Mouse (Mus musculus) mammary gland, adult 2 months (tissue): Measurements from ENCODE around the gene Dennd4c. TPM values are rescaled to one million over a fixed set of nuclear protein-coding genes. Genes with fewer than 3 reads are reported as not detected.

ENCODE experiments used
- polyA plus RNA-seq: library from polyadenylated mRNA; depleted of rRNA; stranded (reverse); fragments of >200 nt; gene quantifications from 2 replicates; pipeline ENCODE4 v1.2.3, GENCODE M21; 2012; ENCODE audit warnings: low replicate concordance; rRNA removed

The Dennd4c gene
- 3.9 and 7.7 TPM in 2 replicates for polyA plus RNA-seq

DNA sequence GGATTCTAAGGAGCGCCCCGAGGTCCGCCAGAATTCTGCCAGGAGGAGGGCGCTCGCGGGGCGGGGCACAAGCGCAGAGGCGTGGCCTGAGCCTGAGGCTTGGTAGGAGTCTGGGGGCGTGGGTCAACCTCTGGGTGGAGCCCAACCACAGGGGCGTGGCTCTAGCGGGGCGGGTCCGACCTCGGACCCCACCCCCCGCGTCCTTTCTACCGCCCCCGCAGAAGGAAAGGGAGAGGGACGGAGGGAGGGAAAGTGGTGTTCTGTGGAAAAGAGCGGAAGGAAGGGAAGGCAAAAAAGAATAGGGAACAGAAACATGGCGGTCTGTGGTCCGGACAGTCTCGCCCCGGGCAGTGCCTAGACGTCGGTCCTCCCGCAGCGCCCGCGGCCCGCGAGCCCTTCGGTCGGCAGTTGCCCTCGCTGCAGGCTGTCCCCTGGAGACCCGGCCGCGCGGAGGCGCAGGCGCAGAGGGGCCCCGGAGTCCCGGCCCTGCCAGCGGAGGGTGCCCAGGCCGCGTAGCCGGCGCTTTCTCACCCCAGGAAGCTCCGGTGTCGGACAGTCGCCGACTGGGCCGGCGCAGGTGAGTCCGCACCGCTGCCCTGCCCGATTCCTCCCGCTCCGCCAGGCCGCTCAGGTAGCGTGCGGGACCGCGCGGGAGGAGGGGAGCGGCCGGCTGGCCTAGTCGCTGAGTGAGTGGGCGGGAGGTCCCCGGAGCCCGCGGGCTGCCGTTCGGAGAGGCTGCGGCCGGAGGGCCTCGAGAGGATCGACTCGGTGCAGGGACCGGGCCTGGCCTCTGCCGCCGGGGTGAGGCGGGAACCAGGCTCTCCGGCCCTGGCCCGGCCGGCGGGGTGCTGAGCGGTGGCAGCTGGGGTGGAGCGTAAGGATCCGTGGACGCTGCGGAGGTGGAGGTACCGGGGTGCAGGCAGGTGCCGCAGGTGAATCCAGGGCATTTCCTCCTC, at the start of gene Dennd4c:
Gene Dennd4c (plus strand): TSS at position 220 of the 956 bp plus-strand sequence.

DNA sequence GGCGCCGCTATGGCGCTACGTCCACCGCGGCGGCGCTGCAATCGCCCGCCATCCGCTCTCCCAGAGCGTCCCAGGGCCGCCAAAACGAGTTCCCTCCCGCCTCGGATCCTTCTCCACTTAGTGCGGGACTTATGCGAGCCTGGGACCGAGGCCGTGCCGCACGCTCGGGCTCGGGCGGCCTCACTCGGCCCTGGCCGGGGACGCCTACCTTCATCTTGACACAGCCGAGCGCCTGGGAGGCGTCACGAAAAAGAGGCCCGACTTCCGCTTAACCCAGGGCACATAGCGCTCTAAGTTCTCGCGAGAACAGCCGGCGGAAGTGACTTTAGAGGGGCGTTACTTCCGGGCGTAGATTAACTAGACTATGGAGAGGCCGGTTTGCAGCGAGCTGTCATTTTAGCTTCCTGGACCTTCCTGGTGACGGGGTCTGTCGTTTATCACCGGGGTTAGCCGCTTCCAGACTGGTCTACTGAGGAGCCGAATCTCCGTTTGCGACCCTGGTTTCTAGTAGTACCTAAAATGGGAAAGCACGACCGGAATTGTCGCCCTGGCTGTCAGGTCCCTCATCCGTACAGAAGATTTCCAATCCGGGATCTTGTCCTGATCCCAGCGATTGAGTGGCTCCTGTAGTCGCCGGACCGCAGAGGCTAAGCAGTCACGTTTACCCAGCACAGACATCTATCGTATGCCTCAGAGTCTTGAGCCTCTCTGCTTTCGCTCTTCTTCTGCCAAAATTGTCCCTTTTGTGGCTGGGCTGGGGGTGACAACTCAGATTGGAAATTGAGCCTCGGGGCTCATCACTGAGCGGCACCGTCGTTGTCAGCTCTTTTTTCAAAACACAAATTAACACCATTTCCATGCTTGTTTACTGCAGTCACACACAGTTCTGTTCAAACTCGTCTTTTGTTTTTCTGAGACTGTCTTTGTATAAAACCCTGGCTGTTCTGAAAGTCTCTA, 109.0 kb downstream of the Dennd4c start, which contains the start of gene Rps6:
Gene Rps6 (minus strand): TSS at position 300 of the 957 bp plus-strand sequence.

DNA sequence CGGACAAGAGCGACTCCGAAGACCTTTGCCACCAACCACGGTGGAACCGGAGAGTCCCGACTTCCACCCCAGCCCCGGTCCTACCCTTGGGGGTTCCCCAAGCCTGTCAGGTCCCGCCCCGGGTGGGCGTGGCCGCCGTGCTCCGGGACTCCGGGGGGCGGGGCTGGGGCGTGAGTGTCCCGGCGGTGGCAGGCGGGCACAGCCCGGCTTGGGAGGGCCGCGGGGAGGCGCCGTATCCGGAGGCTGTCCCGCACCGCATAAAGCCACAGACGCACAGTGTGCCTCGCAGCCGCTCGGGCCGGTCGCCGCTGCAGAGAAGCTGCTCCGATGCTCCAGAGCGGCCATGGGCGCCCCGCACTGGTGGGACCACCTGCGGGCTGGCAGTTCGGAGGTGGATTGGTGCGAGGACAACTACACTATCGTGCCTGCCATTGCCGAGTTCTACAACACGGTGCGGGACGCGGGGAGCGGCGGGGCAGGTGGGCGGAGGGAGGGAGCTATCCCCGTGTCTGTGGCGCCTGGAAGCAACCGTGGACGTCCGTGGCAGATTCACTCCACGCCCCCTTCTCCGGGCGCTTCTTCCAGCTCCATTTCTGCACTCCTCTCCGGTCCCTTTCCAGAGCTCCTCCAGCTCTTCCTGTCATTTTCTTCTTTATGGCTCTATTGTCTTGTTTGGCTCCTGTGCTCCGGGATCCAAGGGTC, 125.9 kb downstream of the Dennd4c start, which contains the start of gene Acer2:
Gene Acer2 (plus strand): TSS at position 251 of the 702 bp plus-strand sequence.

Other genes with a start within 250 kb of the Dennd4c start
- gene Saxo1, start 190.2 kb upstream of the Dennd4c start, polyA plus RNA-seq = not detected in 2 replicates
- gene Rraga, start 172.9 kb upstream of the Dennd4c start, polyA plus RNA-seq = 38.6 and 45.4 TPM in 2 replicates
- 3.6 and 12.6 TPM in 2 replicates for gene Haus6, start 136.5 kb upstream of the Dennd4c start, polyA plus RNA-seq
- 376 and 460 TPM in 2 replicates for gene Plin2, start 78.5 kb upstream of the Dennd4c start, polyA plus RNA-seq
- gene Rps6, start 108.9 kb downstream of the Dennd4c start, polyA plus RNA-seq = 430 and 505 TPM in 2 replicates
- gene Acer2, start 125.8 kb downstream of the Dennd4c start, polyA plus RNA-seq = 16.6 and 20.8 TPM in 2 replicates